In the genomic region with DNA sequence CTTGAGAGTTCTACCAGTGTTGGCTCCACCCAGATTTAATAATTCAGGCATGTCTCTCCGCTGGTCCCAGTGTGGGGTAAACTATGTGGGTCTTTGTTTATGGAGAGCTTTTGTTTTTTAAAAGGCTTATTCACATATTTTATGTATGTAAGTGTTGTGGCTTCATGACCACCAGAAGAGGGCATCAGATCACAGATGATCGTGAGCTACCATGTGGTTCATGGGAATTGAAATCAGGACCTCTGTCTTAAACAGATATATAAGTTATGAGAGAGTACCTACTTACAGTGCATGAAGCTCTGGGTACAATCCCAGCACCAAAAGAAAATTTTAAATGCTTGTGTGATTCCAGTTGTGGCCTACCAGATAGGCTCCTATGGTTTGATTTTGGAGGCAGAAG, we compare ENCODE assay signal across 12 mouse cellular contexts. TPM values are rescaled to one million over a fixed set of nuclear protein-coding genes. Genes with fewer than 3 reads are reported as not detected.
A peak's percentile ranks its signal among the peaks of the same experiment; 100 is the strongest.
DNase-seq lines count a peak whose midpoint lies in the region; ATAC-seq and TF ChIP-seq lines count a peak whose summit lies in the region.
"Had no signal": no experiment of that assay in that cellular context is flagged by ENCODE, and none has a peak within 500 bp of the region (broad histone marks: within the 10 kb centered on the region; RNA-seq: fewer than 3 reads in every experiment).

No protein-coding gene starts in this region.

- peak; percentile 33 for DNase-seq in heart, postnatal 10 days
- DNase-seq in heart, embryonic 10.5 days (ENCODE audit: low spot score): no peak
- DNase-seq in midbrain, embryonic 14.5 days: peak; percentile 72
- DNase-seq in midbrain, embryonic 11.5 days (ENCODE audit: low spot score, missing footprints): no peak
- peak; percentile 69 for DNase-seq in embryo, embryonic 11 days
- peak; percentile 59 for DNase-seq in midbrain, postnatal 0 days (ENCODE audit: low spot score)
- no peak for DNase-seq in MN1 (ENCODE audit: low spot score)
- no peak for DNase-seq in ovary, postnatal 10 days (ENCODE audit: low spot score)

- no peak overlapping the region for H3K4me2 ChIP-seq in midbrain, embryonic 14.5 days (ENCODE audit: low read length)
- no peak overlapping the region for H3K4me2 ChIP-seq in midbrain, embryonic 11.5 days
- no peak overlapping the region for H3K4me2 ChIP-seq in midbrain, postnatal 0 days (ENCODE audit: low read depth, low read length, poor library complexity, severe bottlenecking)
- H3K4me2 ChIP-seq: limb, embryonic 13.5 days had no signal

- H3K36me3 ChIP-seq in heart, embryonic 10.5 days: no peaks in the 10 kb centered on the region
- no peaks in the 10 kb centered on the region for H3K36me3 ChIP-seq in midbrain, embryonic 14.5 days (ENCODE audit: control insufficient read depth, insufficient read depth, low read length)
- no peaks in the 10 kb centered on the region for H3K36me3 ChIP-seq in midbrain, embryonic 11.5 days (ENCODE audit: control insufficient read depth, insufficient read depth, low read length)
- H3K36me3 ChIP-seq in midbrain, postnatal 0 days (ENCODE audit: insufficient read depth, low read length): no peaks in the 10 kb centered on the region
- H3K36me3 ChIP-seq: G1E; limb, embryonic 13.5 days had no signal

- ATAC-seq in midbrain, embryonic 14.5 days (ENCODE audit: low FRiP score, low TSS enrichment): no peak
- ATAC-seq in midbrain, embryonic 11.5 days (ENCODE audit: low FRiP score): no peak
- no peak for ATAC-seq in midbrain, postnatal 0 days (ENCODE audit: low FRiP score)

- WGBS in heart, embryonic 10.5 days: 43% methylated on average over 2 of the region's 2 CpGs
- 41% methylated on average over 2 of the region's 2 CpGs for WGBS in midbrain, embryonic 14.5 days
- 50% methylated on average over 2 of the region's 2 CpGs for WGBS in midbrain, embryonic 11.5 days
- 32% methylated on average over 2 of the region's 2 CpGs for WGBS in midbrain, postnatal 0 days

- peak; percentile 79 for TF ChIP-seq CTCF in midbrain, postnatal 0 days (IDR thresholded peaks at IDR 0.05)

- H3K9me3 ChIP-seq in heart, embryonic 10.5 days: no peaks in the 10 kb centered on the region
- H3K9me3 ChIP-seq in midbrain, embryonic 14.5 days (ENCODE audit: control insufficient read depth, low read length): no peaks in the 10 kb centered on the region
- H3K9me3 ChIP-seq in midbrain, embryonic 11.5 days (ENCODE audit: control insufficient read depth, low read length): no peaks in the 10 kb centered on the region
- H3K9me3 ChIP-seq in midbrain, postnatal 0 days (ENCODE audit: low read length): no peaks in the 10 kb centered on the region
- H3K9me3 ChIP-seq: limb, embryonic 13.5 days had no signal

- H3K4me1 ChIP-seq in heart, embryonic 10.5 days: peaks cover 8% of the 10 kb centered on the region; the same call in 1 of the 2 replicates
- H3K4me1 ChIP-seq in midbrain, embryonic 14.5 days (ENCODE audit: control insufficient read depth, insufficient read depth, low read length): no peaks in the 10 kb centered on the region
- H3K4me1 ChIP-seq in midbrain, embryonic 11.5 days (ENCODE audit: control insufficient read depth, insufficient read depth, low read length): no peaks in the 10 kb centered on the region
- no peaks in the 10 kb centered on the region for H3K4me1 ChIP-seq in midbrain, postnatal 0 days (ENCODE audit: insufficient read depth, low read length)

- intact Hi-C loops in heart, postnatal 10 days (cut with DNase I): loop anchor here (1.0 to 5.0 kb wide), 2 partner anchors 148 to 443 kb away; no protein-coding TSS in a partner anchor

- H3K4me3 ChIP-seq in heart, embryonic 10.5 days: no peak overlapping the region
- H3K4me3 ChIP-seq in midbrain, embryonic 14.5 days (replicated peaks; ENCODE audit: low read depth, low read length): no peak overlapping the region
- H3K4me3 ChIP-seq in midbrain, embryonic 11.5 days (ENCODE audit: low read depth, low read length): no peak overlapping the region
- no peak overlapping the region for H3K4me3 ChIP-seq in midbrain, postnatal 0 days (ENCODE audit: low read depth, low read length)
- H3K4me3 ChIP-seq: limb, embryonic 13.5 days had no signal

- no peaks in the 10 kb centered on the region for H3K27me3 ChIP-seq in heart, embryonic 10.5 days (ENCODE audit: insufficient read depth, poor library complexity, severe bottlenecking)
- no peaks in the 10 kb centered on the region for H3K27me3 ChIP-seq in midbrain, embryonic 14.5 days (ENCODE audit: control insufficient read depth, insufficient read depth, low read length)
- H3K27me3 ChIP-seq in midbrain, embryonic 11.5 days (ENCODE audit: control insufficient read depth, insufficient read depth, low read length): no peaks in the 10 kb centered on the region
- H3K27me3 ChIP-seq in midbrain, postnatal 0 days (ENCODE audit: insufficient read depth, low read length): no peaks in the 10 kb centered on the region
- H3K27me3 ChIP-seq: limb, embryonic 13.5 days had no signal

- no peak overlapping the region for H3K27ac ChIP-seq in heart, embryonic 10.5 days
- H3K27ac ChIP-seq in midbrain, embryonic 14.5 days (replicated peaks; ENCODE audit: low read depth, low read length): no peak overlapping the region
- no peak overlapping the region for H3K27ac ChIP-seq in midbrain, embryonic 11.5 days (ENCODE audit: low read depth, low read length)
- H3K27ac ChIP-seq in midbrain, postnatal 0 days (ENCODE audit: low read depth, low read length): no peak overlapping the region
- H3K27ac ChIP-seq: limb, embryonic 13.5 days had no signal

- H3K9ac ChIP-seq in midbrain, embryonic 14.5 days (replicated peaks; ENCODE audit: low read length): no peak overlapping the region
- H3K9ac ChIP-seq in midbrain, embryonic 11.5 days (ENCODE audit: low read length): no peak overlapping the region
- H3K9ac ChIP-seq in midbrain, postnatal 0 days (replicated peaks; ENCODE audit: low read length, poor library complexity, severe bottlenecking): no peak overlapping the region
- H3K9ac ChIP-seq: limb, embryonic 13.5 days had no signal

RNA-seq across cellular contexts. Expression of a gene that starts 13.2 kb away (rescaled TPM):
- not detected for total RNA-seq in heart, postnatal 10 days (2021)
- 0.14 and 0.30 TPM in 2 replicates for polyA plus RNA-seq in heart, embryonic 10.5 days (2016; fragmentation: Nextera tagmentation; extraction: Ambion mirVana)
- polyA plus RNA-seq in midbrain, embryonic 14.5 days (2014; fragmentation: Nextera tagmentation; extraction: Ambion mirVana): 0.07 TPM in 1 of 2 replicates, not detected in the other
- 0.17 TPM in 1 of 2 replicates, not detected in the other for polyA plus RNA-seq in midbrain, embryonic 11.5 days (2014; fragmentation: Nextera tagmentation; extraction: Ambion mirVana)
- total RNA-seq in midbrain, postnatal 0 days (2014; rRNA removed): not detected in 2 replicates
- not detected in 2 replicates for polyA plus RNA-seq in midbrain, postnatal 0 days (2015; fragmentation: Nextera tagmentation; extraction: Ambion mirVana)
- total RNA-seq: hematopoietic stem cell, adult 5-6 weeks; neutrophil, adult 5-6 weeks had no signal
- polyA plus RNA-seq: G1E had no signal

Comparison
In these comparisons a context has a peak if more than half of its experiments do, and no peak if none do; other contexts are left out.
1. DNase-seq: peak in heart, postnatal 10 days (2 of 2), midbrain, embryonic 14.5 days (single experiment), embryo, embryonic 11 days (single experiment) and midbrain, postnatal 0 days (single experiment); none in heart, embryonic 10.5 days (single experiment), midbrain, embryonic 11.5 days (single experiment), MN1 (single experiment) and ovary, postnatal 10 days (single experiment).